Mouse (Mus musculus) left cerebral cortex, adult 8-10 months (tissue): ENCODE results near the gene Eps8. TPM values are rescaled to one million over a fixed set of nuclear protein-coding genes. Genes with fewer than 3 reads are reported as not detected.

Source experiments
- DNase-seq, 2 experiments: peaks; one replicate each; pipeline ENCODE4 v3.0.0; 2022; ENCODE audit warnings: low spot score in 2 of 2
- total RNA-seq, 4 experiments: library from RNA; stranded (reverse); gene quantifications; 2 replicates each; pipeline ENCODE4 v1.2.4; 2022

Eps8 gene
- total RNA-seq, 4 experiments from 2014 or later, result 26.7 to 32.0 (median 30.2) TPM

DNA sequence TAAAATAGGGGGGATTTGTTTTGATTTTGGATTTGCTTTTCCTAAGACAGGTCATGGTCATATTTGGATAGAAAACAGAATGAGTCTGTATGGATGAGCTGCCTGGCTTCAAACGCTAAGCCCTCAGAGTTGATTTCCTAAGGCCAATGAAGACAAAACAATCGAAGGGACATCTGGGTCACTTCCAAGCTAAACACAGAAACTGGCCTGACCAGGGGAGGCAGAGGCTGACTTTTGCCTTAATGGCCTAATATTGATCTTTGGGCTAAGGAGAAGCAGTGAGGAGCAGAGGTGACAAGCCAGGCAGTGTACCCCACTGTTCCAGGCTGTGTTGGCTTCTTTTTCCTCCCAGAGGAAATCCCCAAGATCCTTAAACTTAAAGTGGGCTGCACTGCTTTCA, 33.7 kb downstream of the Eps8 start:
- DNase-seq, result no peak

- no peak for DNase-seq
Measured at GRCm38 (mm10) chr6:137613903-137614302, 40.8 kb downstream of the Eps8 start.

DNA sequence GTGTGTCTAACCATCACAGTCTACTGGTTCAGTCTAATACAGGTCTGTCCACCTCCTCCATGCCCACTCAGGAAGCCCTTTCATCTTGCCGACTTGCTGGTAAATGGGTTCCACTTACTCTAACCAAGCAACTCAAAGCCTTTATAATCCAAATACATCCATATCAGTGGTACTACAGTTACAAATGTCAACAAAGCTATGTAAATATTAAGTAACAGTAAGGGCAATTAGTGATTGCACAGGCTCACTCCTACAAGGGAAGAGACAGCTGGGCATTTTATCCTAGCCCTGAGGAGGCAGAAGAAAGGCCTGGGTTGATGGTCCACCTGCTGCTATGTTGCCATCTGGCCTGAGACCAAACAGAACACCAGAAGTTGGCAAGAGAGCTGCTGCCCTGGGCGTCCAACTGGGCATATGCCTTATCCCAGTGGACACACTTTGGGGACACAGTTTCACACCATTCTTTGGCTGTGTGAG, 42.6 kb downstream of the Eps8 start:
- no peak for DNase-seq

DNA sequence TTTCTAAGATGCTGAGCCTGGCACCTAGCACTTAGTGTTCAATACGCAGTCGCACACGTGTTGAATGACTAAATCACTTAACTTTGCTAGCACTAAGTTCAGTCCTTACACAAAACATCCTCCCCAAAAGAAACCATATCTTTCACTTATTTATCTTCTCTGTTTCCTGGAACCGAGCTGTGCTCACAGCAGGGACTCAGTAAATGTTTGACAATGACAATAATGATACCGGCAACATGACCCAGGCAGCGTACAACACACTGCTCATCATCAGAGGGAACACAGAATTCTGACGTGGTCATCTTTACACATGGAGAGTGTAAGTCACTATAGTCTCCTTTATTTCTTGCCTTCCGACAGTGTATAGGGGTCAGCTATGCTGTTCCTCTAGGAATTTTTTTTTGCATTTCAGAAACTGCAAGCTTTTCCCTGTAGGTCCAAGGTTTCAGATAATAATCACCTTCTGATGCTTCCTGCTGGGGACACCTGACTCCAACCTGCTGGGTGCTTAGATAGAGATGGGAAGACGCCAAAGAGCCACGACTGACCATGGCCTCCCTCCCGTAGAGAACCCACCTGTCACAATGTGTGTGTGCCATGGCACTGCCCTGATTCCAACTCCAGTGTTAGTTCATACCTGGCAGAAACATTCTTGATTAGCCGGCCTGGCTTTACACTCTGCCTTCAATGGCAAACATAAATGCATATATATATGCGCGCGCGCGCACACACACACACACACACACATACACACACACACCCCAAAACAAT, 46.3 kb downstream of the Eps8 start:
- DNase-seq, result no peak

DNA sequence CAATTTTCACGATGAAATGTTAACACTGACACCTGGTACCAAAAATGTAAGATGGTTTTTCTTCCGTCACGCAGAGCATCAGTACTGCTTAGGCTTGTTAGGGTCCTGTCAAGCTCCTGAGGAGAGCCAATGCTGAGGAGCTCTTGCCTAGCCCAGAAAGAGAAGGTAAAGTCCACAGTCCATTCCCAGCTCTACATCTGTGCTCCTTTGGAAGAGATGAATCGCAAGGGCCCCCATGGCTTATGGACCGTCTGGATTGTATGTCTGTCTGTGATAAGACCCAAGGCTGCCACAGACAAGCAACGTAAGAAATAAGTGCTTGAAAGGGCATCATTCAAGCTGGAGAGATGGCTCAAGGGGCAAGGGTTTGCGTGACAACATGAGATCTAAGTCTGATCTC, 48.1 kb downstream of the Eps8 start:
- DNase-seq, result no peak

- DNase-seq, result no peak
Measured at GRCm38 (mm10) chr6:137604417-137605248, 50.0 kb downstream of the Eps8 start.

GRCm38 (mm10) chr6:137598306-137598705, 56.4 kb downstream of the Eps8 start:
- no peak for DNase-seq

GRCm38 (mm10) chr6:137597442-137598058, 57.1 kb downstream of the Eps8 start:
- no peak for DNase-seq

GRCm38 (mm10) chr6:137592582-137592981, 62.1 kb downstream of the Eps8 start:
- no peak for DNase-seq

DNA sequence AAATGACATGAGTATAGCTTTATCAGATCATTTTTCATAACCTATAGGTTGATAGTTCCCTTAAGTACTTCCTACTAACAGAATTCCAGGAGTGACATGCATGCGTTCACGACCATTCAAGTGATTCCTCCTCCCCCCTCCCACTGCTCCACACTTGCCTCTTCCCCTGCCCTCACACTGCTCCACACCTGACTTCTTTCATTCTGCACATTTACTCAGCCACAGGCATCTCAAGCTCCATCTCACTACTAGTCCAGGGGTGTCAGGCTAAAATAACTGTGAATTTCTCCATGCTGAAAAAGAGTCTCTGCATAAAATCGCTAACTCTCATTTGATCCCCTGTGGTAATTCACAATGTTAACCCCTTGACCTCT, 65.4 kb downstream of the Eps8 start:
- DNase-seq, result no peak

DNA sequence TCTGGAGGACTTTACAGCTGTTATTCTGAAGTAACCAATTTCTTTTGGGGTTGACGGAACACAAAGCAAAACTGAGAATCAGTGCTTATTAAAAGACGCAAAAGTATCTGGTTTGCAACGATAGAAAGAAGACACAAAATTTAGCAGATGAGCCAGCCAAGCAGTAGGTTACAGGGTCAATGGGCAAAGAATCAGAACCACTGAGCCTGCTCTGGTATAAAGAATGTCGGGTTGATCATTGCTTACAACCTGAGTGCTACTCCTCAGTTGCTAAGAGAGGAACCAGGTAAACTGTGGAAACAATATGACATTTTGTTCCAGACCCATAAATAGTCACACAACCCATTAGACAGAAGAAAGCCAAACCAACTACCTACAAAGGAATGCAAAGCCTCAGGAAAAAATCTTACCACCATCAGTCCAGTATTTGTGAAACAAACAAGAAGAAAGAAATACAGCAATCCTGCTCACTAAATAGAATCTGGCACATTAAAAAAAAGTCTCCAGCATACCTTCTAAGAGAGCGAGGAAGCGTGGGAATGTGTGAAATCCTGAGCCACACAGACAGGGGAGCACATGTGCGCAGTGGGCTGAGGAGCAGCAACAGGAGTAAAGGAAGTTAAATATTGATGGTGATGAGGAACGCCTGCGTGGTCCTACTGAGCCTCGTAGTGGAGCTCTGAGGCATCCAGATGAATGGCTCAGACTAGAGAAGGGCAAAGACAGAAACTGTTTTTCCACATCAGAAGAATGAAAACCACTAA, 66.0 kb downstream of the Eps8 start:
- DNase-seq, result peak in 1 of 2 experiments; percentile 72

DNA sequence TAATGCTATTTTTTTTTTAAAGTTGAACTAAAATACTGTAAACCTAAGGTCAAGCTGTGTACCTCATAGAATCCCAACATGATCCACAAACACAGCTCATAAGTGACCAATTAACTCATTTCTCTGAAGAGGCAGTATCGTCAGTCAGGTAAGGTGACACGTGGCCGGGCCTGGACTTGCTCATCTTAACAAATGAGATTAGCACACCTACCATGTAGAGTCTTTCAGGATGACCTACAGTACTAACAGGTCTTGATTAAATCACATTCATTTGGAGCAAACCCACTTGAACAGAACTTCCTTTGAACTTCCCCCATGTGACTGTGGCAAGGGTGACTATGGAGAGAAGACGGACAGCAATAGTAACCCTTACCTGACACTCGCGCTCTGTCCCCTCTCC, 66.8 kb downstream of the Eps8 start:
- DNase-seq, result no peak

- no peak for DNase-seq
Measured at GRCm38 (mm10) chr6:137585229-137585628, 69.4 kb downstream of the Eps8 start.

- DNase-seq, result no peak
Measured at GRCm38 (mm10) chr6:137583056-137583455, 71.6 kb downstream of the Eps8 start.

DNA sequence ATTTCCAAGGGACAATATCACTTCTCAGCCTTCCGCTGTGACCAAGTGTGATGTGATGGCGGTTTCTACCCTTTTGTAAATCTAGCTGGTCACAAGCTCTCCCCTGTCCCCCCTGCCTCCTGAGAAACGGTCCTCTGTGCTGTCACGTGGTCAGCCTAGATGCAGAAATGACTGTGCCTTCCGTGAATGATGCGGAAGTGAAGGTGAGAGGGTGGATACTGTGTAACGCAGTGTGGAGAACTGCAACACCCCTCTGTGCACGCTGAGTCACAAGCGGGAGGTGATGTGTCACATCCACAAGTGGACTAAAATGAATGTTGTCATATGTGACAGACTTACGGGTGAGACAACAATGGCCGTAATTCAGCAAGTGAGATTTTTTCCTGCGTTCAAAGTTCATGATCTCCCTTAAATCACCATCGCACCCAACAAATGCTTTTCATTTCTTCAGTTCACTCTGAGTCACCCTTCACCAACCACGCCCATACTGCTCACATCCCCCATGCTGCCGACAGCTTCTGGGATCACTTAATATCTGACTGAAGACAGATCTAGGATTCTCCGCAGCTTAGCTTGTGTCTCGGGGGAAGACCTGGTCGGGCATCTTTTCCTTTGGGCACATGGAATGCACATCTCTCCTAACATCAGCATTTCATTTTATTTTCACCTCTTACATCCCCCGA, 72.3 kb downstream of the Eps8 start:
- DNase-seq, result no peak

DNA sequence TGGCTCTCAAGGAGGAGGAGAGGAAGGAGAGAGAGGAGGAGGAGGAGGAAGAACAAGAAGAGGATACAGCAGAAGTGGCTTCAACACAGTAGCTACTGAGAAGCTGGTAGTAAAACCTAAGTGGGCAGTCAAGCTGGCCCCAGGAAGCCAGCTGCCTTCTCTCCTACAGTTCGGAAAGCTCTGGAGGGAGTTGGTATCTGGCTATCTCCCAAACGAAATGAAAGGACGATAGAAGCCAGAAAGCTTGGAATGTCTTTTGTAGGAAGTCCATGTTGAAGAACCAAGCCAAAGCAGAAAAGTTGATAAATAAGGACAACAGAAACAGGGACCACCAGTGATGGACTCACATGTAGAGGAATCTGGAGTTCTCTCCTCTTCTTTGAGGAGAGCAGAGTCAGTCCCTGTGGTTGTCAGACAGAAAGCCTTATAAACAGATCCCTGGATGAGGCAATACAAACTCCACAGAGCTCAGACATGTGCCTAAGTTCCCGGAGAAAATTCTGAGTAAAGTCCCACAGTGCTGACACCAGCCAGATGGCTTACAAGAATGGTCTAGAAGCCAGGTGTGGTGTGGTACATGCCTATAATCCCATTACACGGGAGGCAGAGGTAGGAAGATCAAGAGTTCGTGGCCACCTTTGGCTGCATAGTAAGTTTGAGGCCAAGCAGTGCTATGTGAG, 73.2 kb downstream of the Eps8 start:
- no peak for DNase-seq

- DNase-seq, result no peak
Measured at GRCm38 (mm10) chr6:137580503-137580902, 74.2 kb downstream of the Eps8 start.

DNA sequence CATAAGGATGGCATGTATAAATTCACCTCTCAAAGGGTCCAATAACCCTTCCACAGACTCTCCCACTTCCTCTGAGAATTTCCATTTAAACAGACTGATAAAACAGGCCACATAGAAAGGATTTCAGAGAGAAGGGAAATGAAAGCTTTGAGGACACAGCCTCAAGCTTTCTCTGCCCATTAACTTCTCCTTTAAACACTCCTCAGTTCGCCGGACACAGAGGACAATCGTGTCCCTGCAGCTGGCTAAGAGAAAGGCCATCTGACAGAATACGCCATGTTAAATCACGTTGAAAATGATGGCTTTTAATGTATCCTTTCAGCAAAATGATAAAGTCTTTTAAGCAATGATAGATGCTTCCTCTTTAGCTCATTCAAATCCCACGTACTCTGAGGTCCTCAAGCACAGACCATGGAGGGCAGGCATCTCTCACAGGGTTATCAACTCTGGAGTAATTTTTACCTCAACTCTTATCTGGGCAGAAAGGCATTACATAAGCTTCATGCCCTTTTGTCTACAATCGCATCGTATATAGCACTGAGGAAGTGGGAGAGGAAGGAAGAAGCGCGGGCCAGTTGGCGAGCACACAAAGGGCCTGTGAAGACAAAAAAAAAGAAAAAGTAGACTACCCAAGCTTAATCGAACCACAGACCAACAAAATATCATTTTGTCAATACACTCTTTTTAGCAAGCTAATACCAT, 77.9 kb downstream of the Eps8 start:
- DNase-seq, result no peak

GRCm38 (mm10) chr6:137576091-137576490, 78.6 kb downstream of the Eps8 start:
- DNase-seq, result no peak

GRCm38 (mm10) chr6:137573897-137574296, 80.8 kb downstream of the Eps8 start:
- no peak for DNase-seq
